Mouse (Mus musculus) cerebellum, postnatal 10 days (tissue): ENCODE measurements around the gene Edaradd.

Experiments
- DNase-seq, 2 experiments: peaks; one replicate each; pipeline ENCODE4 v3.0.0; 2021; ENCODE audit warnings: mixed read lengths in 2 of 2

The Edaradd gene

DNA sequence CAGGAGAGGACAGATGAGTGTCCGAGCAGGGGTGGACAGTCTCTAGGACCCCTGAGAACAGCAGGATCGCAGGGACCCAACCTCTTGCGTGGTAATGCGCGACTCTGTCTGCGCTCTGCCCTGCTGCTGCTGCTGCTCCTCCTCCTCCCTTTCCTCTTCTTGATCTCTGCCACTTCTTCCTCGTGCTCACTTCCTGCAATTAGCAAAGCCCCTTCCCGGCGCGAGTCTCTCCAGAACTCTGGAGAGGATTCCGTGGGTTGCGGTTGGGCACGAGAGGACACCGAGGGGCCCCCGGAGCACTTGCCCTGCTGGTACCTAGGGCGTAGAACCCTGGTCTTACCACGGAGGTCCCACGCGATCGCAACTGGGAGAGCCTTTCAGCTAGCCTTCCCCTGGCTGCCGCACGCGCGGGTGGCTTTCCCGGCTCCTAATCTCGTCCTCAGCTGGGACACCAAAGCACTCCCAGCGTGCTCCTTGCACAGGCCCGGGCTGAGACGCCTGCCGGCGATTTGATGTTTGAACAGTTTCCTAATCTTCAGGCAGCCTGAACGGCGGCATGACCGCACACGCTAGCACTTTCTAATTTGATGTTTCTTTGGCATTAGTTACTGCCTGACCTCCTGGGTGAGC is at the start of gene Edaradd:
Gene Edaradd, minus strand, starts transcription at position 484 of the 630 bp plus-strand sequence.
- peak; percentile 55 to 65 for DNase-seq

DNA sequence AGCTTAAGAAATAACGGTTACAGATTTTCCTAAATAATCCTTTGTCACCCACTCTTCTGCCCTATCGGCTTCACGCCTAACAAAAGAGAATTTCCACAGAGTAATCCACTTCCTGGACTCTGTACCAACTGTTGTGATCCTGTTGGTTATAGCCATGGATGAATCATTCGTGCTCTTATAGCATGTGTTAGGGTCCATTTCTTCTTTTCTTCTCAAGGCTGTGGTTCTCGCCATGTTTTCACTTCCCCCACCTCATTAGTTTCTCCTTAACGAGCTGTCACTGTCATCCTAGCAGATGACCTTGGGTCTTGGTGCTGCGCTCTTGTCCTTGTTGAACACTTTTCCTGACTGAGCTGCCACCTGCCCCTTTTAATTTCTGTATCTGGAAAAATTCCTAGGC is 49.5 kb upstream of the Edaradd start:
- DNase-seq, result no peak

DNA sequence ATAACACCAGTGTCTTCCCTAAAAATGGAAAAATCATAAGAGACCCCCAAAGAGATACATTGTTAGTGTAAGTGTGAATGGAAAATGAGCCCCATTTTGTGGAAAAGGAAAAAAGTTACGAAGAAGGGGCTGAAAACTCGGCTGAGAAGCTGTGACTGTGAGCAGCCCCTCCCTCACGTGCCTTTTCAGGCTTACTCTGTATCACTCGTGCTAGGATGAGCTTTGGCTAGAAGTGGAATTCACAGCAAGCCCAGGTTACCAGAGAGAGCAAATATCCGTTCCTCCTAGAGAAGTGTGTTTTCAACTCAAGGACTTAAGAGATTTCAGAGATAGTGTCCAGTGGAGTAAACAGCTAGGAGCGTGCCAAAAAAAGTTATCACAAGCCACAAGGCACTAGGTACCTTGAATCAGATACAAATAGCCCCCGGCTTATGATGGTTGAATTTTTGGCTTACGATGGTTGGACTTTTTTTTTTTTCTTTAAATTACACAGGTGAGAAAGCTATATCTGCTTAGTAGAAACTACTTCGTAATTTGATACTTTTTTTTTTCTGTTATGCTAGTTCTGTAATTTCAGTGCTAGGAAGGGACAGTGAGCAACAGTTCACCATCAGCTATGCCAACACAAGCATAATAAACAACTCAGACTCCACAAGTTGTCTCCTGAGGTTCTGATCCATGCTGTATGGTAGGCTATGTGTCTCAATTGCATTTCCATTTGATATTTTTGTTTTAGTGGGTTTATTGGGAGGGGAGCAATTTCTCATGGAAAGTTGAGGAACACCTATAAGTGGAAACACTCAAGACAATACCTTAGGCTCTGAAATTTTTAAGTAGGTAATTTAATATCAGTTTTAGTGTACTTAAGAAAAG is 48.6 kb upstream of the Edaradd start:
- DNase-seq, result no peak

DNA sequence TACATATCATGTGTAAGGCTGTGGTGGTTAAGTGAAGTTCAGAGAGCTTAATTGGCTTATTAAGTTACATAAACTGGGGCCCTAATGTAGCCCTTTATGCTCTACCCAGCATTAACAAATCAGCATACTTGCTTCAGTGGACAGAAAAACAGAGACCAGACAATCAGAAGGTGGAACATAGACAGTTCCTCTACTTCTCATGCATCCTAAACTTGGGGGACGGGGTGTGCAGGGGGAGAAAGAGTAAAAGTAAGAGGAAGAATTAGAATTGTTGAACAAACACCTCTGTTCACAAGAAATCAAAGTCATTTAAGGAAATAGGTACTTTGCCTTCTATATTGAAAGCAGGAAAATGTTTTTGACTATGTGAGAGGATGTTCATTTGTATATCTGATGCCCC is 47.7 kb upstream of the Edaradd start:
- DNase-seq, result no peak

DNA sequence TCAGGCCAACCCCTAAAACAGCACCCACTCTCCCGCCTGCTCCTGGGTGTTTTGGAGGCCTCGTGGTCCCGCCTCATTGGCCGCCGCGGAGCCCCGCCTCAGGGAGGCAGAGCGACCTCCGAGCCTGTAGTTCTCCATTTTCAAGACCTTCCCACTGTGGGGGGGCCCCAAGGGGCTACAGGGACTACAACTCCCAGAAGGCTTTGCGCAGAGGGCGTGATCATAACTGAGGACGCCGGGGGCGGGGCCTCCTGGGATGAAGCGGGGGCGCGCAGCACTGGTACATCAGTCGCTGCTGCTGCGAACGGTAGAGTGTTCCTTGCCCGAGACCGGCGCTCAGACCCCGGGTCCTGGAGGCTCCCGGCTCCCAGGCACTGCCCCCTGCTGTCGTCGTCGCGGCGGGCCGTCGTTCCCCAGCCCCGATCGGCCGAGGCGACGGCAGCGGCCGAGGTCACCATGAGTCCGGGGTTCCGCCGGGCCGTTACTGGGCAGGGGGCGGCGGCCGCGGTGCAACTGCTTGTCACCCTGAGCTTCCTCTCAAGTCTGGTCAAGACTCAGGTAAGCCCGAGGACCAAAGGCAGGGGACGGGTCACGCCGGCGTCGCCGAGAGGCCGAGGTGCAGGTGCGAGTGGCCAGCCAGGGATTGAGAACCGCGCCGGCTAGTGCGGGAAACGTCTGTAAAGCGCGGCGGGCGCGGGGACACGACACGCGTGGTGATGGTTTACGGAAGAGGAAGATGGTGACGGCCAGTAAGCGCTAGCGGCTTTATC is 45.6 kb upstream of the Edaradd start, which contains the start of gene Ero1lb:
Gene Ero1lb, plus strand, starts transcription at position 254 of the 770 bp plus-strand sequence.
- peak; percentile 100 for DNase-seq

DNA sequence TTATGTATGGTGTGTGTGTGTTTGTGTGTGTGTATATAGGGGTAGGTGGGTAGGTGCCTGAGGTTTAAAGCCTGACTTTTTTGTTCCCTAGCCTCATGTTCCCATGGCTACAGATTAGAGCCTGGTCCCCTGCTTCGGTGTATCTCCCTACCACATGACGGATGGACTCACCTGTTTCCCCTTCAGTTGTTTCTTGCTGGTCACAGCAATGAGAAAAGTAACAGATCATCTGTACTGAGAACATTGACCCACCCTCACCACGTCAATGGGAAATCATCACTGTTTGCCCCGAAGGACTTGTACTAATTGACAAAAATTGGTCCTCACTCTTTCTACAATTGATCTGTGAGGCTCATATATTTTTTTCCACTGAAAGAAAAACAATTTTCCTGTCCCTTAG is 42.0 kb upstream of the Edaradd start:
- no peak for DNase-seq

DNA sequence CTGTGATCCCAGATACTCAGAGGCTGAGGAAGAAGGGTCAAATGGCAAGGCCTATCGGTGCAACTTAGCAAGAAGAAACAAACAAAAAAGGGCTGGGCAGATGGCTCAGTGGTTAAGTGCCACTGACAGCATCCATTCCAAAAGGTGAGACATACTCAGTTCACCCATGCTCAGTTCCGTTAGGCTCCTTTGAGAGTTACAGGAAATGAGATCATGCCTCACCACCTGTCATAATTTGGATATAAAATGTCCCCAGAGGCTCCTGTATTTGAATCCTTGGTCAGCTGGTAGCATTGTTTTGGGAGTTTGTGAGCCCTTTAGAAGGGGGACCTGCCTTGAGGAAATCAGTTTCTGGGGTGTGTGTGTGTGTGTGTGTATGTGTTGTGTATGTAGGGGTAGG is 41.5 kb upstream of the Edaradd start:
- DNase-seq, result no peak

DNA sequence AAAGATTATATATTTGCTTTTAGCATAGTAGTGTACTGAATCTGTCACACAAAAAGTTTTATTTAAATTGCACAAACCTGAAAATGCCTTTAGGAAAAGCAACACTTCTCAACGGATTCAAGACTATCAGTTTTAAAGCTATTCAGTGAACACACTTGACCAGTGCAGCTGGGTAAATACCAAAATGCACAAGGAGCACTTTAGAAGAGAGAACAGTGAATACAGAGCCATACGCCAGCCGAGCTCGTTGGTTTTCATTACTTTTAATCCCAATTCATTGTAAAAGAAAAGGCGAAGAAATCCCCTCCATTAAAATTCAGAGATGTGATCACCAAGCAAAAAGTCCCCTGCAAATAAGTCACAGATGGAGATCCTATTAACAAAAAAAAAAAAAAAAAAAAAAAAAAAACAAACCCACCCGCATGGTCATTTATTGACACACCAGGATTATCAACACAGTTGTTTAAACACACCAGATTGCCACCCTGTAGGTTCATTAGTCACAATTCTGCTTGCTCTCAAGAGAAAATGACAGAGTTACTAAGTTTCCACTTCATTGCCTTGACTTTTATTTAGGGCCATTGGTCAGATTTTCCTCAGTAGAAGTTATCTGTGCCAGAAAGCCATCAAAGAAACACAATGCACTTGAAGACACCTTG is 39.4 kb upstream of the Edaradd start:
- DNase-seq, result no peak

DNA sequence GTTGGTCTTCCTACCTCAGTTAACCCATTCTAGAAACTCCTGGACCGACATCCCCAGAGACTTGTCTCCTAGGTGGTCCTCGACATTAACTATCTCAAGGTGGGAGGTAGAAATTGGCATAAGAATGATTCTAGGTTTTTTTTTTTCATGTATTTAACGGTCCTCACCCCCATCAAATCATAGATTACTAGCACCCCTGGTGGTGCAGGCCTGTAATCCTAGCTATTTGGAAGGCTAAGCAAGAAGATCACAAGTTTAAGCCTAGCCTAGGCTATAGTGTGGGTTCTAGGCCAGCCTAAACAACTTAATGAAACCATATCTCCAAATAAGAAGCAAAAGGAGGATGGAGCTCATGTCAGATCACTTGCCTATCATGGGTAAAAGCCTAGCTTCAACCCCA is 38.8 kb upstream of the Edaradd start:
- DNase-seq, result no peak

DNA sequence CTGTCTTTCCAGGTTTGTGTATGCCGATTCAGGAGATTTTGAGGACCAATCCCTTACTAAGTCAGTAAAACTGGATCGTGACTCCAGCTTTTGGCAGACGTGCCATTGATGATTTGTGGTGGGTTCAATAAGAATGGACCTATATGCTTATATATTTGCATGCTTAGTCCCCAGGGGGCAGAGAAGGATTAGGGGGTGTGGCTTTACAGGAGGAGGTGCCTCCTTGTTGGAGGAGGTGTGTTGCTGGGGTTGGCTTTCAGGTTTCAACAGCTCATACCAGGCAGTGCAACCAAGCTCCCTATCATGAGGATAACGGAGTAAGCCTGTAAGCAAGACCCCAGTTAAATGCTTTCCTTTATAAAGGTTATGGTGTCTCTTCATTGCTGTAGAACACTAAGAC is 34.0 kb upstream of the Edaradd start:
- no peak for DNase-seq

DNA sequence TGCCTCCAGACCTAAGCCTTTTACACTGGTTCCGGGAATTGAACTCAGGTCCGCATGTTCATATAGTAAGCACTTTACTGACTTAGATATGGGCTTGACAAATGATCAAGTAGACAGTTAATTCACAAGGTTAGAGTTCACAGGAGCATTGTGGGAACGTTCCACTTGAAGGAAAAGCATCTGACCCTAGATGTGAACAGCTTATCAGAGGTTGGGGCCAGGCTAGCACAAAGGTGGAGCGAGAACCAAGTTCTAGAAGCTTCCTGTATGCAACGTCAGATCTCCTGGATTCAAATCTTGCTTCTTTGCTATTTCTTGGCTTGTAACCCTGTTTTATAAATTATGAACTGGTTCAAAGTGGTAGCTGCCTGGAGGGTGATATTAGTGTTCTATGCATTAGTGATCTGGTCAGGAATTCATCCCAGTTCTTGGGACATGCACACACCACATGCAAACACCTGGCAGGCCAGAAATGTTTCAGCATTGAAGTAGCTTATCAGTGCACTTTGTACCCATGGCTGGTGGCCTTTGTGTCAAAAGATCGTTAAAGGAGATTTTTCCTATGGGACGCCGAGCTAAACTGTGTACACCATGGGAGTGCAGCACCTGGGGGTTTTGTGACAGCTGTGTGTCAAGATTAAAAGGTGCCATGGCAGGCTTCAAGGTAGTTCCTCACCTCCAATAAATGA is 23.8 kb upstream of the Edaradd start:
- no peak for DNase-seq

DNA sequence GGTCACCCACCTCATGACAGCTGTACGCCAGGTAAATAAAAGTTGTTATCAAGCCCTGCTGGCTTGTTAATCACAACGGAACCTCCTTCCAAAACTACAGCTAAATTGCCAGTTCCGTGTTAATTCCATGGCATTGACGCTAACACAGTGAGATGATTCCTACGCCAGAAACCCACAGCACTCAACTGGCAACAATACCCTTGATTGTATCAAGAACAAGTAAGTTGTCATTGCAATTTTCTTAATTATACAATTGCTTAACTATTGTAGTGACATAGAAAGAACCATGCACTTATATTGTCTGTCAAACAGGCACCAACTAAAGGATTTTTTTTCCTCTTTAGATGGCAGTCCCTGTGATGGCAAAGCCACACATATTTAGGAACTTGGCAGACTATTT is 23.0 kb upstream of the Edaradd start:
- DNase-seq, result no peak

DNA sequence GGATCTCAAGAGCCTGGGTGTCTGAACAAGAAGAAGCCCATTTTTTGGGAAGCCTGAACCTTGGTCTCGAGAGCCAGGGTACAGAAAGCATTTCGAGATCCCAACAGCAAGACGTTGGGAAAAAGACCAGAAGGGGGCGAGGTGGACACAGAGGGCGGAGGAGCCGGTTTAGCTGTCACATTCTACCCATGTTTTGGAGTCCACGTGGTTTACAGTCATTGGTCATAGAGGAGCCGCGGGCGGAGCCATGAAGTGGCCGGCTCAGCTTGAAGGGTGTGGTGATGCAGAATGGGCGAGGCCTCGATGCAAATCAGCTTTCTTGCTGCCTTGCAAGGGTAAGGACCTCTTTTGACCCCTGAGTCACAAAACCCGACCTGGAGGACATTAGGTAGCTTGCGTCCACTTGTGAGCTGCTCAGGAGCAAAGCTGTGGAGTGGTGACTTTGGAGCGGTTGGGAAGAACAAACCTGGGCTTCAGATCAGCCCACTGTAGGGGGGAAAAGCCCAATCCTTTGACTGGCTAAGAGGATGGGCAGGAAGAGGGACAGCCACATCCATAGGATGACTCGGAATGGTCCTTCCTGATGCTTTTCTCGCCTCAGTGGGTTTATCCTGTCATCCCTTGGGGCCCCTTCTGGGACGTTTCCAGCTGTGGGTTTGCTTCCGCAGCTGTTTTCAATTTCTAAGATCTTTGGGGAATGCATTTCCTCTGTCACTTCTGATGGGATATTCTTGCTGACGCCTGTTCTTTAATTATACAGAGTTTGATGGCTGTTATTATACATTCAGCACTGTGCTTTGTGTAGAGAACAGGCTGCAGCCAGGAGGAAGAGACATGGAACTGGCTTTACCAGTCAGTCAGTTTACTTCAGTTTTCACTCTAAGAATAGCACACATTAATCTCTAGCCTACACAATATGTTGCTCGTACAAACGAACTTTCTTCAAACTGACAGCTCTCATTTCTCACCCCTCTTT is 22.1 kb upstream of the Edaradd start:
- DNase-seq, result peak; percentile 63 to 65

DNA sequence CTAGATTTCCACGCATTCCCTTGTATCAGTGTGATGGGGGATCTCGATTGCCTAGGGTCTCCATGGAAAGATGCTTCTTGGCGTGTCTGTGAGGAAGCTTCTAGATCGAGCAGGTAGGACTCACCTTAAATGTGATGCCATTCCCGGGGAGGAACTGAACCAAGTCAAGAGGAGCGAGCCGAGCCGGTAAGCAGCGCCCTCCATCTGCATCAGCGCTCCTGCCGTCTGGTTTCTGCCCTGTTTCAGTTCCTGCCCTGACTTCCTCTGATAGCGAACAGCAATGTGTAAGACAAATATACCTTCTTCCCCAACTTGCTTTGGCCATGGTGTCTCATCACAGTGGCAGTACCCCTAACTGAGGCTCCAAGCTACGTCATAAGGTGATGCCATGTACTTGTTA is 19.9 kb upstream of the Edaradd start:
- no peak for DNase-seq

DNA sequence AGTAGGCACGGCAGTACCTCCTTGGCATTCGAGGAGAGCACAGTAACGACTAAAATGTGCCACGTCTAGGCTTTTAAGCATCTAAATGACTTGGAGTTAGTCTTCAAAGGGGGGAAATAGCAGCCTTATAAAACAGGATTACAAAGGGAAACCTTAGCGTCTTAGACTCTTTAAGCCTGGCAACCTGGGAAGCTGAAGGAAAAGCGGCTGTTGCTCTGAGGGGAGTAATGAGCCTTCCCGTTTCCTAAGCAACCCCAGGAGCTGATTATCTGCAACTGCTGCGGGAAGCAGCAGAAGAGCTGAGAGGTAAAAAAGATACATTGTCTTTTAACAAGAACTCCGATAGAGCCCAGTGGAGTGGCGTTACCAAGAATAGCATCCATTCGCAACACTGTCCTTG is 19.5 kb upstream of the Edaradd start:
- DNase-seq, result no peak

DNA sequence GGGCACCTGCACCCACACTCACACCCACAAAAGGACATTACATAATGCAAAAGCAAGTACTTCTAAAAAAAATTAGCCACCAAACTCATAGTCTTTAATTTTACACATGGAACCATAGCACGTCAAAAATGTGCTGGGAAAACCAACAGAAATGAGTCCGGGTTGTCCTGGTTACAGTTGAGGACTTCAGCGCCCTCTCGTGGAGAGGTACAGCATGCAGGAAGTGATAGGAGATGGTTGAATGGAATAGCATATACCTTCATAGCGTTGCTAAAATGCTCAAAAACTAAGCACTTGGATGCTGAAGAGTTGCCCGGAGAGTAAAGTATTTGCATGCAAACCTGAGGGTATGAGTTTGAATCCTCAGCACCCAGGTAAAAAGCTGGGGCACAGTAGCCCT is 17.7 kb upstream of the Edaradd start:
- DNase-seq, result peak; percentile 49 to 55

DNA sequence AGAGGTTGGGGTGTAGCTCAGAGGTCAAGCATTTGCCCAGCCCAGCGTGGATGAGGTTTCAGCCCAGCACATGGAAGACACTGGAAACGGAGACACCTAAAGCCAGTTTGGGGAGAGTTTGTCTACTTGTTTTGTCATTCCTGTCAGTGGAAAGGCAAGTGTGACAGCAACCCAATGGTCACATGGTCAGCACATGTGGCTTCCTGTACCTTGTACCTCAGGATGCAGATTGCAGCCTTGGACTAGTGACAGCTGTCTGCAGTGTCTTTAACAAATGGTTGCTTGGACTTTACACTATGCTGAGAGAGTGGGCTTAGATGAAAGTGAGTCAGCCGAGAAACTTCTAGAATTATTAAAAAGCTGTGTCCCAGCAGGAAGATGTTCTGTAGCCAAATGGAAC is 14.4 kb upstream of the Edaradd start:
- DNase-seq, result no peak

DNA sequence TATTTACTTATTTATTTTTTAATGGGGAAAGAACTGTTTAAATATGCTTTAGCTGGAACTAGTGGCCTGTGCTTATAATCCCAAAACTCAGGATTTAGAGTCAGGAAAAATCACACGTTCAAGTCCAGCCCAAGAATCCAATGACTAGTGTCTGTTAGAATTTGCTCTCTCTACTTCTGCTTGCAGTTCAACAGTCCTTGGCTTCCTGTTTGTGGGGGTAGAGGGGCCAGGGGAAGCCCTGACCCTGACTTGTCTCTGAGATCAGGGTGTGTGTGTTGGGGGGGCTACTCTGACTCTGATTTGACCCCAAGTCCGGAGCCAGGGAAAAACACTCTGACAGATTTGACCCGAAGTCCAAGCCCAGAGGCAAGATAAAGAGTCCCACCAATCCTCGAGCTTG is 5.4 kb upstream of the Edaradd start:
- DNase-seq, result no peak

DNA sequence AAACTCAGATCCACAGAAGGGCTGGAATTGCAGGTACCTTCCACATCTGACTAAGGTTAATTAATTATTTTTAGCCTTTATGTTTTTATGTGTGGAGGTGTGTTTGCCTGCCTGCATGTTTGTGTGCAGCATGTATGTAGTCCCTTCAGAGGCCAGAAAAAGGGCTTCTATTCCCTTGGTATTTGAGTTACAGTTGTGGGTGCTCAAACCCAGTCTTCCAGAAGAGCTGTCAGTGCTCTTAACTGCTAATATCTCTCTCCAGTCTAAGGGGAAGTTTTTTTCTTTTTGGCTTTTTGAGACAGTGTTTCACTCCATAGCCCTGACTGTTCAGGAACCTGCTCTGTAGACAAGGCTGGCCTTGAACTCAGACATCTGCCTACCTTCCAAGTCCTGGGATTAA is 2.1 kb upstream of the Edaradd start:
- no peak for DNase-seq

DNA sequence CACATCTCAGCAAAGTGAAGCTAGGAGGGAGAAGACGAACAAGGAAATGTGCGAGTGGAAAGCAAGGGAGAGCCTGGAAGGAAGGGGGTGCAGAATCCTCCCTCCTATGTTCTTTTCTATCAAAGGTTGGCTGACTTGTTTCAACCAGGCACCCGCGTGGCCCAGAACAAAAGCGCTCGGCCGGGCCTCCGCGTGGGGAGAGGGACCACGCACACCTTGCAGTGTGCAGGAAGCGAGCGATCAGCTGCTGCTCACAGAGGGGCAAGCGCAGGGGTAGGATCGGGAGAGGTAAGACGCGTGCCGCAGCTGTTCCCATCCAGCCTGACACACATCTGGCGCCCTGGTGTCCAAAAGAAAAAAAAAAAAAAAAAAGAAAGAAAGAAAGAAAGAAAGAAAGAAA is 867 bp downstream of the Edaradd start:
- peak; percentile 12 to 14 for DNase-seq
